ENCODE assay signal across 14 mouse cellular contexts in genomic region chr19:23919384-23920219, GRCm38 (mm10).
DNase-seq lines count a peak whose midpoint lies in the region; ATAC-seq and TF ChIP-seq lines count a peak whose summit lies in the region.
"Had no signal": no experiment of that assay in that cellular context is flagged by ENCODE, and none has a peak within 500 bp of the region (broad histone marks: within the 10 kb centered on the region; RNA-seq: fewer than 3 reads in every experiment).

No protein-coding gene starts in this region.

- TF ChIP-seq CTCF in cortical plate, adult 2 months (IDR thresholded peaks at IDR 0.05; ENCODE audit: extremely low read depth, insufficient read depth, low read length): no peak
- TF ChIP-seq CTCF in midbrain, postnatal 0 days (IDR thresholded peaks at IDR 0.05): 0 out of 2 replicates have a peak, but pooled peaks have one; percentile 3

- intact Hi-C loops in heart, postnatal 14 days (cut with DNase I): no loop called here

- no peak overlapping the region for H3K9ac ChIP-seq in forebrain, embryonic 12.5 days
- no peak overlapping the region for H3K9ac ChIP-seq in hindbrain, embryonic 15.5 days
- no peak overlapping the region for H3K9ac ChIP-seq in midbrain, postnatal 0 days (replicated peaks; ENCODE audit: low read length, poor library complexity, severe bottlenecking)
- H3K9ac ChIP-seq in kidney, embryonic 15.5 days: no peak overlapping the region
- H3K9ac ChIP-seq: heart, embryonic 12.5 days; lung, embryonic 14.5 days had no signal

- peak overlapping the region; percentile 8; the same call in 1 of the 2 replicates for H3K4me2 ChIP-seq in forebrain, embryonic 12.5 days
- no peak overlapping the region for H3K4me2 ChIP-seq in hindbrain, embryonic 15.5 days
- no peak overlapping the region for H3K4me2 ChIP-seq in midbrain, postnatal 0 days (ENCODE audit: low read depth, low read length, poor library complexity, severe bottlenecking)
- H3K4me2 ChIP-seq in kidney, embryonic 15.5 days: no peak overlapping the region
- H3K4me2 ChIP-seq: heart, embryonic 12.5 days; lung, embryonic 14.5 days had no signal

- no peaks in the 10 kb centered on the region for H3K27me3 ChIP-seq in forebrain, embryonic 12.5 days
- H3K27me3 ChIP-seq in hindbrain, embryonic 15.5 days: no peaks in the 10 kb centered on the region
- H3K27me3 ChIP-seq in midbrain, postnatal 0 days (ENCODE audit: insufficient read depth, low read length): no peaks in the 10 kb centered on the region
- no peaks in the 10 kb centered on the region for H3K27me3 ChIP-seq in kidney, embryonic 15.5 days
- H3K27me3 ChIP-seq: heart, embryonic 12.5 days had no signal

- no peaks in the 10 kb centered on the region for H3K9me3 ChIP-seq in forebrain, embryonic 12.5 days
- H3K9me3 ChIP-seq in hindbrain, embryonic 15.5 days: no peaks in the 10 kb centered on the region
- no peaks in the 10 kb centered on the region for H3K9me3 ChIP-seq in midbrain, postnatal 0 days (ENCODE audit: low read length)
- no peaks in the 10 kb centered on the region for H3K9me3 ChIP-seq in kidney, embryonic 15.5 days (replicated peaks)
- H3K9me3 ChIP-seq: heart, embryonic 12.5 days had no signal

- 0 out of 2 replicates have a peak overlapping the region, but pooled peaks have one; percentile 10 for H3K27ac ChIP-seq in cortical plate, adult 2 months (ENCODE audit: insufficient read depth, low read length)
- peak overlapping the region; percentile 56 for H3K27ac ChIP-seq in forebrain, embryonic 12.5 days
- H3K27ac ChIP-seq in hindbrain, embryonic 15.5 days (replicated peaks): peak overlapping the region; percentile 75
- H3K27ac ChIP-seq in midbrain, postnatal 0 days (ENCODE audit: low read depth, low read length): peak overlapping the region; percentile 47; the same call in 1 of the 2 replicates
- H3K27ac ChIP-seq in kidney, embryonic 15.5 days: no peak overlapping the region
- H3K27ac ChIP-seq: gastrocnemius, adult 2 months had no signal

- no peak overlapping the region for H3K4me3 ChIP-seq in cortical plate, adult 2 months (ENCODE audit: insufficient read depth, low read length)
- no peak overlapping the region for H3K4me3 ChIP-seq in forebrain, embryonic 12.5 days (replicated peaks)
- H3K4me3 ChIP-seq in hindbrain, embryonic 15.5 days: no peak overlapping the region
- no peak overlapping the region for H3K4me3 ChIP-seq in midbrain, postnatal 0 days (ENCODE audit: low read depth, low read length)
- no peak overlapping the region for H3K4me3 ChIP-seq in kidney, embryonic 15.5 days (replicated peaks)
- H3K4me3 ChIP-seq: gastrocnemius, adult 2 months; heart, embryonic 12.5 days had no signal

- H3K4me1 ChIP-seq in cortical plate, adult 2 months (ENCODE audit: control insufficient read depth, insufficient read depth, low read length): peaks cover 14% of the 10 kb centered on the region
- peaks cover 22% of the 10 kb centered on the region for H3K4me1 ChIP-seq in forebrain, embryonic 12.5 days
- peaks cover 5% of the 10 kb centered on the region; the same call in 1 of the 2 replicates for H3K4me1 ChIP-seq in hindbrain, embryonic 15.5 days (replicated peaks)
- peaks cover 2% of the 10 kb centered on the region; the same call in 1 of the 2 replicates for H3K4me1 ChIP-seq in midbrain, postnatal 0 days (ENCODE audit: insufficient read depth, low read length)
- no peaks in the 10 kb centered on the region for H3K4me1 ChIP-seq in kidney, embryonic 15.5 days

- no peaks in the 10 kb centered on the region for H3K36me3 ChIP-seq in forebrain, embryonic 12.5 days (replicated peaks)
- 0 out of 2 replicates have a peak, but pooled peaks cover 8% of the 10 kb centered on the region for H3K36me3 ChIP-seq in hindbrain, embryonic 15.5 days
- peaks cover 19% of the 10 kb centered on the region for H3K36me3 ChIP-seq in midbrain, postnatal 0 days (ENCODE audit: insufficient read depth, low read length)
- no peaks in the 10 kb centered on the region for H3K36me3 ChIP-seq in kidney, embryonic 15.5 days
- H3K36me3 ChIP-seq: heart, embryonic 12.5 days had no signal

- 29% methylated on average over 5 of the region's 5 CpGs for WGBS in forebrain, embryonic 12.5 days
- WGBS in hindbrain, embryonic 15.5 days: 15% methylated on average over 5 of the region's 5 CpGs
- 18% methylated on average over 5 of the region's 5 CpGs for WGBS in midbrain, postnatal 0 days
- 67% methylated on average over 5 of the region's 5 CpGs for WGBS in kidney, embryonic 15.5 days

- peak; percentile 73 for DNase-seq in midbrain, postnatal 0 days (ENCODE audit: low spot score)
- DNase-seq in cerebellum, postnatal 14 days: no peak
- DNase-seq in heart, postnatal 14 days: no peak
- DNase-seq in thymus, postnatal 4 days: no peak
- DNase-seq: gastrocnemius, adult 2 months; kidney, postnatal 25 days had no signal

- no peak for TF ChIP-seq POLR2A in cortical plate, adult 2 months (IDR thresholded peaks at IDR 0.05; ENCODE audit: extremely low read depth, insufficient read depth, low read length)

- peak; percentile 58; the same call in 1 of the 2 replicates for ATAC-seq in forebrain, embryonic 12.5 days (ENCODE audit: low FRiP score)
- peak; percentile 81; the same call in 1 of the 2 replicates for ATAC-seq in hindbrain, embryonic 15.5 days (ENCODE audit: low FRiP score, low read depth)
- peak; percentile 72; the same call in 1 of the 2 replicates for ATAC-seq in midbrain, postnatal 0 days (ENCODE audit: low FRiP score)
- no peak for ATAC-seq in kidney, embryonic 15.5 days (replicated peaks; ENCODE audit: low FRiP score)
- ATAC-seq: CD4-positive, CD25-positive, alpha-beta regulatory T cell, adult 4 months; inflammation-experienced regulatory T-cells, adult 6 months had no signal
